Mouse (Mus musculus): Measurements from ENCODE around the gene Gm11114.

The Gm11114 gene

DNA sequence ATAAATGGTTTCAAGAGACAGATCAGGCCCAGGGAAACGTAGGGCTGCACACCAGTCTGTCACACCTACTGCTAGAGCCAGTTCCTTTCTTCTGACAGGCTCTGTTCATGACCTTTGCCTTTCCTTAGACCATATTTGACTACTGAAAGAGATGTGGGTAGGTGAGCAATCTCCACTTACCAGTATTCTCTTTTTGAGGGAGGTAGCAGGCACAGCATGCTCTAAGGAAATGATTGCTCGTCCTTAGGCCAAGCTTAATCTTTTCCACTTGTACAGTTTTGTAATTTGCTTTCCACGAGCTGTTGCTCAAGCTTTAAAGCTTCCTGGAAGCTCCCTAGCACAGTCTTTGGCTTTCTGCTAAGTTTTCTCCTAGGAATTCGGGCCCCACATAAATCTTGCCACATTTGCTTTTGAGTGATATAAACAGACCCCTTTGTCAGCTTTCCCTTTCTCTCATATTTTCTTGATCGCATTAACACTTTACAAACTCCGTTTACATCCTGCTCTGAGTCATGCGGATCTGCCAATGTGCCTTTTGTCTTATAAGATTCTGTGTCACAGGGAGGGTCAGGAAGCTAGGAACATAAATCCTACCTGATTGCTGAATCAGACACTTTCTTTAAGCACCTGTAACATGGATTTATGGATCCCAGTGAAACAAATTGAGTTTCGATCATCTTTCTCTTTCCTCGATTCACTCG lies 35.4 kb downstream of the Gm11114 start:
- ChIA-PET POLR2A (no interaction called here), CTCF (interaction anchor here in 1 of 4 experiments (0.6 kb wide), 1 partner anchor 168 kb away, joined by 3 read pairs; no protein-coding TSS in a partner anchor)

DNA sequence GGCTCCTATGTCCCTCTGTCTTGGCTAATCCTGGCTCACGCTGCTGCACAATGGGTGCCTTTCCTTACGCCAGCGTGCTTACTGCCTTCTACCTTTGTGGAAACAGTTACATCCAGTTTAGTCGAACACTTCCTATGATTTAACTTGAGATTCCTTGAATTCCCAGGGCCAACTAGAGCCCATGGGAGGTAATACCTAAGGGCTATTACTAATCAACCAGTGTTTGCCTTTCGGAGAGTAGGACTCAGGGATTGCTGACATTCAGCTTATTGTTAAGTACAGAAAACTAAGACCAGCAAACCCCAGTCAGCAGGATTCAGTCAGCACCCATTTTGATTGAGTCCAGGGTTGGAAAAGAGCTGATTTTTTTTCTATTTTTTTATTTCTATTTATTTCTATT lies 43.0 kb downstream of the Gm11114 start:
- CTCF ChIA-PET = no interaction called here
- POLR2A ChIA-PET = no interaction called here

GRCm38 (mm10) chr9:85357154-85357860 lies 44.7 kb downstream of the Gm11114 start:
- ChIA-PET CTCF (interaction anchor here in 1 of 4 experiments (0.7 kb wide), 1 partner anchor 1430 kb away, joined by 3 read pairs; no protein-coding TSS in a partner anchor), POLR2A (no interaction called here)
